Mouse (Mus musculus): ENCODE measurements around the gene Gli2. TPM values are rescaled to one million over a fixed set of nuclear protein-coding genes. Genes with fewer than 3 reads are reported as not detected.
A peak's percentile ranks its signal among the peaks of the same experiment; 100 is the strongest.

Gene Gli2
- polyA plus RNA-seq, 1 experiment, result 13.6 TPM

GRCm38 (mm10) chr1:119035931-119036330 is 17.5 kb downstream of the Gli2 start:
- H3K4me1 ChIP-seq (ENCODE audit: control insufficient read depth, insufficient read depth, low read length), result peaks cover 12% of the 10 kb centered on the region
- TF ChIP-seq CTCF (IDR thresholded peaks at IDR 0.05; ENCODE audit: borderline replicate concordance, insufficient read depth, low read length), result no peak
- TF ChIP-seq POLR2A (IDR thresholded peaks at IDR 0.05; ENCODE audit: low read depth, low read length), result no peak
- H3K4me3 ChIP-seq (ENCODE audit: insufficient read depth, low read length), result no peak overlapping the region
- H3K27ac ChIP-seq (ENCODE audit: insufficient read depth, low read length), result no peak overlapping the region

GRCm38 (mm10) chr1:119035301-119035700 is 18.1 kb downstream of the Gli2 start:
- H3K27ac ChIP-seq (ENCODE audit: insufficient read depth, low read length), result peak overlapping the region; percentile 2; the same call in 1 of the 2 replicates
- H3K4me1 ChIP-seq (ENCODE audit: control insufficient read depth, insufficient read depth, low read length), result peaks cover 12% of the 10 kb centered on the region
- TF ChIP-seq POLR2A (IDR thresholded peaks at IDR 0.05; ENCODE audit: low read depth, low read length) (no peak), CTCF (IDR thresholded peaks at IDR 0.05; ENCODE audit: borderline replicate concordance, insufficient read depth, low read length) (no peak)
- H3K4me3 ChIP-seq (ENCODE audit: insufficient read depth, low read length), result no peak overlapping the region

- TF ChIP-seq CTCF (IDR thresholded peaks at IDR 0.05; ENCODE audit: borderline replicate concordance, insufficient read depth, low read length), result no peak
- TF ChIP-seq POLR2A (IDR thresholded peaks at IDR 0.05; ENCODE audit: low read depth, low read length), result no peak
- peak overlapping the region; percentile 73 for H3K27ac ChIP-seq (ENCODE audit: insufficient read depth, low read length)
- H3K4me1 ChIP-seq (ENCODE audit: control insufficient read depth, insufficient read depth, low read length), result peaks cover 12% of the 10 kb centered on the region
- H3K4me3 ChIP-seq (ENCODE audit: insufficient read depth, low read length), result no peak overlapping the region
Observed at GRCm38 (mm10) chr1:119034163-119034705, 19.2 kb downstream of the Gli2 start.

GRCm38 (mm10) chr1:119033450-119034162 is 19.8 kb downstream of the Gli2 start:
- Histone ChIP-seq H3K4me1 (ENCODE audit: control insufficient read depth, insufficient read depth, low read length) (peaks cover 12% of the 10 kb centered on the region), H3K27ac (ENCODE audit: insufficient read depth, low read length) (peak overlapping the region; percentile 73), H3K4me3 (ENCODE audit: insufficient read depth, low read length) (no peak overlapping the region)
- TF ChIP-seq CTCF (IDR thresholded peaks at IDR 0.05; ENCODE audit: borderline replicate concordance, insufficient read depth, low read length), result no peak
- TF ChIP-seq POLR2A (IDR thresholded peaks at IDR 0.05; ENCODE audit: low read depth, low read length), result peak; percentile 24; the same call in 1 of the 2 replicates

GRCm38 (mm10) chr1:119031185-119031584 is 22.2 kb downstream of the Gli2 start:
- Histone ChIP-seq H3K27ac (ENCODE audit: insufficient read depth, low read length) (no peak overlapping the region), H3K4me1 (ENCODE audit: control insufficient read depth, insufficient read depth, low read length) (peaks cover 12% of the 10 kb centered on the region), H3K4me3 (ENCODE audit: insufficient read depth, low read length) (no peak overlapping the region)
- TF ChIP-seq CTCF (IDR thresholded peaks at IDR 0.05; ENCODE audit: borderline replicate concordance, insufficient read depth, low read length), result no peak
- no peak for TF ChIP-seq POLR2A (IDR thresholded peaks at IDR 0.05; ENCODE audit: low read depth, low read length)

- TF ChIP-seq POLR2A (IDR thresholded peaks at IDR 0.05; ENCODE audit: low read depth, low read length), result no peak
- no peak for TF ChIP-seq CTCF (IDR thresholded peaks at IDR 0.05; ENCODE audit: borderline replicate concordance, insufficient read depth, low read length)
- H3K4me3 ChIP-seq (ENCODE audit: insufficient read depth, low read length), result no peak overlapping the region
- H3K27ac ChIP-seq (ENCODE audit: insufficient read depth, low read length), result no peak overlapping the region
- no peaks in the 10 kb centered on the region for H3K4me1 ChIP-seq (ENCODE audit: control insufficient read depth, insufficient read depth, low read length)
Observed at GRCm38 (mm10) chr1:119025647-119026358, 27.6 kb downstream of the Gli2 start.

- no peak for TF ChIP-seq POLR2A (IDR thresholded peaks at IDR 0.05; ENCODE audit: low read depth, low read length)
- no peak for TF ChIP-seq CTCF (IDR thresholded peaks at IDR 0.05; ENCODE audit: borderline replicate concordance, insufficient read depth, low read length)
- no peak overlapping the region for H3K27ac ChIP-seq (ENCODE audit: insufficient read depth, low read length)
- no peak overlapping the region for H3K4me3 ChIP-seq (ENCODE audit: insufficient read depth, low read length)
- no peaks in the 10 kb centered on the region for H3K4me1 ChIP-seq (ENCODE audit: control insufficient read depth, insufficient read depth, low read length)
Observed at GRCm38 (mm10) chr1:119022311-119022710, 31.1 kb downstream of the Gli2 start.

GRCm38 (mm10) chr1:119020092-119020491 is 33.3 kb downstream of the Gli2 start:
- Histone ChIP-seq H3K4me1 (ENCODE audit: control insufficient read depth, insufficient read depth, low read length) (no peaks in the 10 kb centered on the region), H3K27ac (ENCODE audit: insufficient read depth, low read length) (no peak overlapping the region), H3K4me3 (ENCODE audit: insufficient read depth, low read length) (no peak overlapping the region)
- no peak for TF ChIP-seq POLR2A (IDR thresholded peaks at IDR 0.05; ENCODE audit: low read depth, low read length)
- no peak for TF ChIP-seq CTCF (IDR thresholded peaks at IDR 0.05; ENCODE audit: borderline replicate concordance, insufficient read depth, low read length)

- Histone ChIP-seq H3K27ac (ENCODE audit: insufficient read depth, low read length) (no peak overlapping the region), H3K4me1 (ENCODE audit: control insufficient read depth, insufficient read depth, low read length) (no peaks in the 10 kb centered on the region), H3K4me3 (ENCODE audit: insufficient read depth, low read length) (no peak overlapping the region)
- no peak for TF ChIP-seq CTCF (IDR thresholded peaks at IDR 0.05; ENCODE audit: borderline replicate concordance, insufficient read depth, low read length)
Observed at GRCm38 (mm10) chr1:119019056-119019455, 34.4 kb downstream of the Gli2 start.

GRCm38 (mm10) chr1:119016866-119017265 is 36.6 kb downstream of the Gli2 start:
- TF ChIP-seq CTCF (IDR thresholded peaks at IDR 0.05; ENCODE audit: borderline replicate concordance, insufficient read depth, low read length) (no peak), POLR2A (IDR thresholded peaks at IDR 0.05; ENCODE audit: low read depth, low read length) (no peak)
- Histone ChIP-seq H3K4me1 (ENCODE audit: control insufficient read depth, insufficient read depth, low read length) (no peaks in the 10 kb centered on the region), H3K4me3 (ENCODE audit: insufficient read depth, low read length) (no peak overlapping the region), H3K27ac (ENCODE audit: insufficient read depth, low read length) (no peak overlapping the region)
